Mouse (Mus musculus): ENCODE data around the gene Rab11a.
"Not testable (repeated sequence)": the region's sequence is repeated elsewhere in the genome, so short reads cannot be mapped to it uniquely, and the experiment has no call there.

Rab11a gene

DNA sequence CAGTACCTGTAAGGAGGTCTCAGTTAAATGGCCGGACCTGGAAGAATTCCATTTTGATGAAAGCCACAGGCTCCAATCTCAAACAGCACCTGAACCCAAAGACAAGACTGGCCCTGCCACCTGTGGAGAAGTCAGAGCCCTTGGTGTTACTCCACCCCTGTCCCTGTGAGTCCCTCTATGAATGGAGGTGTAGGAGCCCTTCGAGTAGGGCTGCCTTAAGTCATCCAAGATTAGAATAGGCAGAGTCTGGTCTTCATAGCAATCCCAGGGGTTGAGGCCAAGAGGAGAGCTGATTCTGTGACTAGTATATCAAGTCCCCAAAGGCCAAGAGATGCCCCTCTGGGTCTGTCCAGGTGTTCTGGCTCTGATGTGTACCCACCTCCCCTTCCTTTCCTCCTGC lies 46.8 kb downstream of the Rab11a start:
- no peak for DNase-seq

DNA sequence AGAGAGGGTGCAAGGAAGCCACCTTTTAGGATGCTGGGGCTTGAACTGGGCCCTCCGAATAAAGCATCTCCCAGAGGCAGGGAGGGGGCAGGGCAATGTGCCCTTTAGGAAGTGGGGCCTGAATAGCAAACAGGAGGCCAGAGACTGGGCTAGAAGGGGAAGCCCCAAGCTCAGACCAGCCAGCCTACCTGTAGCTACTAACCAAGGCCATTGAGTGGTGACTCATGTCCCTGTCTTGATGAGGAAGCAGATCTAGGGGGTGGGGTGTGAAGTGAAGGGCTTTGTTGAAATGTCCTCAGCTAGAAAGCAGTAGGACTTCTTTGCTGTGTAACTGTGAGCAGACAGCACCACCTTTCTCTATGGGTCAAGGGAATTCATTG lies 49.6 kb downstream of the Rab11a start:
- DNase-seq = no peak

DNA sequence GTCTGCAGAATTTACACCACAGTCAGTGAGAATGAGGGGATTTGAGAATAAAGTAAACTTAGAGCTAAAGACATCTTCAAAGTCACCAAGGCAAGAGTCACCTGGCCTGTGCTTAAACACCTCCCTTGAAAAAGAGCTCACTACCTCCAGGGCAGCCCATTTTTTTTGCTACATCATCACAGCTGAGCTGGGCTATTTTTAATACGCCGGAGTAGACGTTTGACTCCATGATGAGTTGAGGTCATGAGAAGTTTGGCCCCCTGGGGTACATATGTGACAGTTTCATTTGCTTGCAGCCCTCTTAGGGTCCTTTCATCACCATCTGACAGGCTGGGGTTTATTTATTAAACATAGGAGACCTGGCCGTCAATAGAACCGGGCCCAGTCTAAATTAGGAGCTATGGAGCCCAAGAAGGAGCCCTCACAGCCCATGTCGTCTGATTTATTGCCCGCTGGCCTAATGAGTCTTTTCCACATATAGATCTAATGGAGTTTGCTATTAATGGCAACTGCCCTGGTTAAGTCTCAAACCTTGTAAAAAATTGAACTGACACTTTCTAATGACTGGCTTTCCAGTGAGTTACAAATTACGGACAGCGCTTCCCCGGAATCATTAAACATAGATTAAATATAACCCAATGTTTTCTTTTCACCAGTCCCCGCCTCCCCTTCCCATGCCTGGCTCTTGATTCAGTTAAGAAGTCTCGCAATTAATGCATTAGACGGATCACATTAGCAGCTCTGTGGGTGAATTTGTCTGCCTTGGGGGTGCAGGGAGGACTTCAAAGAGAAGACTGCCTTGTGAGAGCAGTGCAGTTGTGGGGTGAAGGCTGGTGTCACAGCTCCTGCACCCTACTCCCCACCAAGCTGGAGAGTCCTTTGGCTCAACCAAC lies 50.2 kb downstream of the Rab11a start:
- DNase-seq = no peak

DNA sequence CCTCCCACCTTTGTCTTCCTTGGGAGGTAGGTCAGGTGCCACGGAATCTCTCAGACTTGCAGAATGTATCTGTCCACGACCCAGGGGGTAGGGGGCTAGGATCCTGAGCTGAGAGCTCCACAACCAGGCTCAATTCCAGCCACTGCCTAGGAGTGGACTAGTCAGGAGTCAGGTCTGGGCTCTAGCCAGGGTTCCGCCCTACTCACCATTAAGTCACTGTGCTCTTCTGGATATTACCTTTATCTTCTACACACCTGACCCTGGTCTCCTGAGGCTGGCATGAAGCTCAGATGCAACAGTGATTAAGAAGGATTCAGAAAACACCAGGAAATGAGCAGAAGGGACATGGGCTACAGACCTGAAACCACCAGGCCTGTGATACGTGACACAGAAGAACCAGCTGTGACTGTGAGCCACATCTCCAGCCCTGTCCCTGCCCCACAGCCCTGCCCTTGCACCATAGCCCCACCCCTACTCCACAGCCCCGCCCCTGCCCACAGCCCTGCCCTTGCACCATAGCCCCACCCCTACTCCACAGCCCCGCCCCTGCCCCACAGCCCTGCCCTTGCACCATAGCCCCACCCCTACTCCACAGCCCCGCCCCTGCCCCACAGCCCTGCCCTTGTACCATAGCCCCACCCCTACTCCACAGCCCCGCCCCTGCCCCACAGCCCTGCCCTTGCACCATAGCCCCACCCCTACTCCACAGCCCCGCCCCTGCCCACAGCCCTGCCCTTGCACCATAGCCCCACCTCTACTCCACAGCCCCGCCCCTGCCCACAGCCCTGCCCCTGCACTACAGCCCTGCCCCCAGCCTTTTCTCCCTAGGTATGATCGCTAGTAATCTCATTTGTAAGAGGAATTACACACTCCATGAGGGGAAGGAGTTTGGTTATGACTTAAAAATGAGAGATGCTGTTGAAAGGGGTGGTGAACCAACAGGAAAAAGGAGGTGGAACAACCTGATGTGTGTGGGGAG lies 65.9 kb downstream of the Rab11a start:
- not testable (repeated sequence) for DNase-seq

DNA sequence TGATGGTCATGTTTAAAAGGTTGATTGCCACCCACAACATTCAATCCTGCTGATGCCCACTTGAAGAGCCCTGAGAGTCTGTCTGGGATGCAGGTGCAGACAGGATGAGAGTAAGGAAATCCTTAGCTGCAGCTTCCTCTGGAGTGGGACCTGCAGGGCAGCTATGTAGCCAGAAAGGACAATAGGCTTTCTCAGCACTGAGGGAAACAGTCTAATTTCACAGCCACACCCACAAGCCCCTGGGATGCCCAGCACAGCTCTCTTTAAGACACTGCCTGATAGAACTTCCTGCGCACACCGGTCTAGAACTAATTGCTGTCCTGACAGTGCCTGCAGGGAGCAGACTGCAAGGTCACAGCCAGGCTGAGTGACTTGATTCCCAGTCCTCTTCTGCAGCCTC lies 69.6 kb downstream of the Rab11a start:
- DNase-seq = no peak

DNA sequence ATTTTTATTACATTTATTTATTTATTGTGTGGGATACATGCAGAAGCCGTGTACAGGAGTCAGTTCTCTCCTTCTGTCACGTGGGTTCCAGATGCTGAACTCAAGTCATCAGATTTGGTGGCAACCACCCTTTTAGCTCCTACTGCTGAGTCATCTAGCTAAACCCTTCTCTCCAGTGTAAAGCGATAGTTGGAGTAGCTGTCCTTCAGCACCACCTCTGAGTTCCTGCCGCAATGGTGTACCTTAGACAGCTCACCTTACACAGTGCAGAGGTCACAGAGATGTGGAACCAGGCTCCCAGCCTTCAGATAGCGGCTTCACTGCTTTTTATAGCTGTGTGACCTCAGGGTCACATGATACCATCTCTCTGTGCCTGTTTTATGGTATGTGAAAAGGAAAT lies 70.0 kb downstream of the Rab11a start:
- DNase-seq = no peak

DNA sequence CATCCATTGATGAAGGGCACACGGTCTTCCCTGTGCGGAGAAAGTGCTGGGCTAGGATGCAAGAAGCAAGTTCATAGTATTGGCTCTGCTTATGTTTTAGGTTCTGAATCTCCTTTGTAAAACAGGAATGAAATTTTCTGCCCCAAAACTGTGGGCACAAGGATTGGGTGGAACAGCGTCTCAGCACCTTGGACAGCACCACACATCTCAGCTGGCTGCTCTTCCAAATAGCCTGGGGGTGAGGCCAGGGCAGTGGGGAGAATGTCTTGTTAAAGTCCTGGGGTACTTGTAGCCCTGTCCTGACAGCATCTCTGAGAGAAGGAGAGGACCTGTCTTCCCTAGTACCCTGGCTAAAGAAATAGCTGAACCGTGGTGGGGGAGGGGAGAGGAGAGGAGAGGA lies 71.0 kb downstream of the Rab11a start:
- no peak for DNase-seq
